Mouse (Mus musculus) liver, embryonic 15.5 days (tissue): ENCODE measurements at regions not wholly inside any gene's neighbourhood (a gene's known extent, or its start where the extent isn't known, plus 50 kb on each side); places are given as distances from the start of the nearest gene placed in this dataset.

Experiments used
- ATAC-seq: fragments of 200-750 bp; cut with Nextera tagmentation; 2 replicates; pipeline ENCODE4 v1.8.0; 2017; ENCODE audit warnings: moderate number of reproducible peaks, mild to moderate bottlenecking, moderate library complexity; ENCODE audit not compliant: insufficient read depth
- H3K27ac ChIP-seq: fragments of 300-500 bp; sonication (generic); replicated peaks from 2 replicates; pipeline ENCODE4 v1.5.1; 2015; ENCODE audit warnings: mild to moderate bottlenecking, inconsistent platforms
- H3K27me3 ChIP-seq: fragments of 300-500 bp; sonication (generic); 2 replicates; pipeline ENCODE4 v1.6.1; 2015; ENCODE audit warnings: mild to moderate bottlenecking, inconsistent platforms
- H3K36me3 ChIP-seq: fragments of 300-500 bp; sonication (generic); replicated peaks from 2 replicates; pipeline ENCODE4 v1.6.1; 2015; ENCODE audit warnings: moderate library complexity, mild to moderate bottlenecking, inconsistent platforms
- H3K4me1 ChIP-seq: fragments of 300-500 bp; sonication (generic); replicated peaks from 2 replicates; pipeline ENCODE4 v1.6.1; 2015; ENCODE audit warnings: inconsistent platforms
- H3K4me2 ChIP-seq: fragments of 300-500 bp; sonication (generic); 2 replicates; pipeline ENCODE4 v1.6.1; 2015; ENCODE audit warnings: moderate library complexity, mild to moderate bottlenecking, inconsistent platforms
- H3K4me3 ChIP-seq: fragments of 300-500 bp; sonication (generic); replicated peaks from 2 replicates; pipeline ENCODE4 v1.5.1; 2015; ENCODE audit warnings: mild to moderate bottlenecking, inconsistent platforms
- H3K9ac ChIP-seq: fragments of 300-500 bp; sonication (generic); 2 replicates; pipeline ENCODE4 v1.6.1; 2015; ENCODE audit warnings: moderate library complexity, mild to moderate bottlenecking, inconsistent platforms
- H3K9me3 ChIP-seq: fragments of 300-500 bp; sonication (generic); replicated peaks from 2 replicates; pipeline ENCODE4 v1.6.1; 2016; ENCODE audit warnings: inconsistent platforms
- WGBS: fragments of 180-500 bp; shearing (Covaris S2); methylation state at CpG from one replicate; pipeline ENCODE4 v1.1.7; 2015; ENCODE audit warnings: mixed read lengths; ENCODE audit not compliant: insufficient replicate concordance; 5-methylcytosine and 5-hydroxymethylcytosine counted together

DNA sequence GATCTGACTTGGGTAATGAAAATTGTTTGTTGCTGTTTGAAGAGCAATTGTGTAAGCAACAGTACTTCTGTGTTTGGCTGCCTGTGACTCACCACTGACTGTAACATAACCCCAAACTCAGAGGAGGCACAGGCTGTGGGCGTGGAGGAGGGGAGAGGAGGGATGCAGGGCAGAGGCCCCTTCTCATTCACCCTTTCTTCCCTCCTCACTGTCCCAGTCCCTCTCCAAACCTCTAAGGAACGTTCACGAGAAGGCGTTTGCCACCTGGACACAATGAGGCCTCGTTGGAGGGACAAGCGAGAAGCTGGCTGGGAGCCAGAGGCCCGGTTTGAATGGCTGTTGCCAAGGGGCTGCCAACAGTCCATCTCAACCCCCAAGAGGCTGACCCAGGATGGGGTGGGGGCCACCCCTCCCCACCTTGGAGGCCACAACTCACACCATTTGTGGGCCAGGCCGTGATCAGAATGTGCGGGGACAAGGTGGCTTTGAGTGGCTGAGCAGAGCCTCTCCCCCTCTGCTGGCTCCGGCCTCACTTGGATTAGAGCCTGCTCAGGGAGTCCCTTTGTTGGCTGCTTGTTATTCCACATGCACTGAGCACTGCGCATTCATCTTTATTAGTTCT is 83.3 kb upstream of the Vps8 start:
- Histone ChIP-seq H3K27ac (no peak overlapping the region; the same call in 1 of the 2 replicates), H3K4me2 (no peak overlapping the region), H3K9ac (no peak overlapping the region), H3K27me3 (peaks cover 4% of the 10 kb centered on the region; the same call in 1 of the 2 replicates), H3K9me3 (no peaks in the 10 kb centered on the region), H3K36me3 (no peaks in the 10 kb centered on the region), H3K4me1 (no peaks in the 10 kb centered on the region), H3K4me3 (no peak overlapping the region)
- ATAC-seq: no peak
- WGBS: 68% methylated on average over 11 of the region's 11 CpGs

DNA sequence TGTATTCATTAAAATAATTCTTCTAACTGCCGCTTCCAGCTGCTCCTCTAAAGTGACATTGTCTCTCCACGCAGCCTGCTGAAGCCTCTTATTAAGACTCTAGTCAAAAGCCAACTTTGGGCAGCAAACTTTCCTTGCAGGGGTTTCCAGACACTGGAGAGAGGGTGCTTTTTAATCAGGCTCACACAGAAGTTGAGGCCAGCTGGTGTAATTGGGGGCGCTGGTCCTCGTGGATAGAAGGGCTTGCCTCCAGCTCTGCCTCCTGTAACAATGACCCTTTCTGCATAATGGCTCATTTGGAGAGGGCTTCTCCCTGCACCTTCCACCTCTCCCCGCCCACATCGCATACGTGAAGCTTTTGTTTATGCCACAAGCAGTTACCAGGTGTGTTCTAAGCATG is 82.8 kb upstream of the Vps8 start:
- 62% methylated on average over 7 of the region's 7 CpGs for WGBS
- Histone ChIP-seq H3K4me1 (no peaks in the 10 kb centered on the region), H3K27me3 (peaks cover 4% of the 10 kb centered on the region; the same call in 1 of the 2 replicates), H3K36me3 (no peaks in the 10 kb centered on the region), H3K4me3 (no peak overlapping the region), H3K4me2 (no peak overlapping the region), H3K9ac (no peak overlapping the region), H3K27ac (no peak overlapping the region), H3K9me3 (no peaks in the 10 kb centered on the region)
- ATAC-seq: no peak

DNA sequence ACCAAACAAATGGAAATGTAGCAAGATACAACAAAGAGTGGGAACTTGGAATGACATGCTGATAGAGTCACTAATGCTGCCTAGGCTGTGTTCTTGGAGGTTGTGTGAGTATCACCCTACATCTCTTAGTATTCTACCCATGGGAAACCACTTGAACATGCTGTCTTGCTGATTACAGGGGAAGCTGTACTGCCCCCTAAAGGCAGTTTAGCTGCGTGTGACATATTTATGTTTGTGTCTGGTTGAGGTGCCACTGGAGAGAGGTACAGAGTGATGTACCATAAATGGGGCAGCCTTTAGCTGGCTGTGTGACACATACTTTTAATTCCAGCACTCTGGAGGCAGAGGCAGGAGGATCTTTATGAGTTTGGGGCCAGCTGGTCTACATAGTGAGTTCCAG is 73.0 kb upstream of the Vps8 start:
- Histone ChIP-seq H3K27ac (no peak overlapping the region), H3K36me3 (no peaks in the 10 kb centered on the region), H3K27me3 (peaks cover 25% of the 10 kb centered on the region; the same call in 1 of the 2 replicates), H3K4me1 (no peaks in the 10 kb centered on the region), H3K4me2 (no peak overlapping the region), H3K4me3 (no peak overlapping the region), H3K9me3 (no peaks in the 10 kb centered on the region), H3K9ac (no peak overlapping the region)
- ATAC-seq: no peak
- WGBS: 38% methylated on average over 1 of the region's 1 CpGs

DNA sequence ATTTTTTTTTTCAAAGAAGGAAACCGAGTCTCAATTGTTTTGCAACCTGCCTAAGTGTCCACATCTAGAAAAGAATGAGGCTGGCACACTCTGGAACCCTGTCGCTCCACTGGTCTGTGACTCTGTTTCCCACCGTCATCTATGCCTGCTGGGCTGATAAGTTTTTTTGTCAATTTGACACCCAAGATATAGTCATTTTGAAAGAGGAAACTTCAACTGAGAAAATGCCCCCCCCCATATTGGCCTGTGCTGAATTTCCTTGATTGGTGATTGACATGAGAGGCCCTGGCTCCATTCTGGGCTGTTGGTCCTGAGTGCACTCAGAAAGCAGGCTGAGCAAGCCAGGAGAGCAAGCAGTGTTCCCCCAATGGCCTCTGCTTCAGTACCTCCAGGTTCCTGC is 71.6 kb upstream of the Vps8 start:
- WGBS: 52% methylated on average over 3 of the region's 3 CpGs

DNA sequence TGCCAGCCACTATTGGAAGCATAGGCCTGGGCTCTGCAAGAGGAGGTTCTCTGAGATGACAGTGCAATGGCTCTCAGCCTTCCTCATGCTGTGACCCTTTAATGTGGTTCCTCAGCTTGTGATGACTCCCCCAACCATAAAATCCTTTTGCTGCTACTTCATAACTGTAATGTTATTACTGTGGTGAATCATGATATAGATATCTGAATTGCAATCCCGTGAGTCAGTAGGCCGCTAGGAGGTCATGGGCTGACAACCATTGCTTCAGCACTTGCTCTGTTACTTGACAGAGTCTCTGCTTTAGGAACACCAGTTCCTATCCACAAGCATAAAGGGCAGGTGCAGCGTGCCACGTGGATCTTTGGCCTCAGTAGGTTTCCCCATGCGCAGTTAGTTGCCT is 69.8 kb upstream of the Vps8 start:
- 60% methylated on average over 5 of the region's 5 CpGs for WGBS
- Histone ChIP-seq H3K4me3 (no peak overlapping the region), H3K9me3 (no peaks in the 10 kb centered on the region), H3K36me3 (no peaks in the 10 kb centered on the region), H3K4me1 (peaks cover 31% of the 10 kb centered on the region), H3K27me3 (peaks cover 20% of the 10 kb centered on the region; the same call in 1 of the 2 replicates), H3K27ac (no peak overlapping the region), H3K9ac (no peak overlapping the region), H3K4me2 (no peak overlapping the region)
- ATAC-seq: no peak

More for the DNA sequence above, 71.6 kb upstream of the Vps8 start:
- no peak overlapping the region for H3K27ac ChIP-seq
- H3K4me1 ChIP-seq: peaks cover 13% of the 10 kb centered on the region
- H3K36me3 ChIP-seq: no peaks in the 10 kb centered on the region
- ATAC-seq: no peak
- H3K4me3 ChIP-seq: no peak overlapping the region
- H3K9me3 ChIP-seq: no peaks in the 10 kb centered on the region
- H3K9ac ChIP-seq: no peak overlapping the region
- no peak overlapping the region for H3K4me2 ChIP-seq
- H3K27me3 ChIP-seq: peaks cover 21% of the 10 kb centered on the region; the same call in 1 of the 2 replicates

DNA sequence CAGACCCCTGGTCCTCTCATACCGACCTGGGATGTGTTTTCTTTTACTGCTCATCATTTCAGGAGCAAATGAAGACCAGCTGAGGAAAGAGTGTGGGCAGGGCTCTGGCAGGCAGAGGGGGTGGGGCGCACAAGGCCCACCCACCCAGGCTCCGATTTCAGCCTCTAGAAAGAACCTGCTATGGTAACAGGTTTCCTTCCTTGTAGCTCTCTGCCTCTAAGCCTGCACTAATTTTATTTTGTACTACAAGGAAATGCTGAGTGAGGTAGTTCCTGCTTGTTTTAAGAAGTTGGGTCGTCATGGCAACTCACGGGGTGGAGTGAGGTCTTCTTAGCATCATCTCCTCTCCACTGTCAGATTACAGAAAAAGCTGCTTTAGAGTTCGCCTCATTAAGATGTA is 69.4 kb upstream of the Vps8 start:
- H3K27me3 ChIP-seq: peaks cover 20% of the 10 kb centered on the region; the same call in 1 of the 2 replicates
- no peak overlapping the region for H3K4me3 ChIP-seq
- 20% methylated on average over 6 of the region's 6 CpGs for WGBS
- no peaks in the 10 kb centered on the region for H3K9me3 ChIP-seq
- peaks cover 35% of the 10 kb centered on the region for H3K4me1 ChIP-seq
- no peak for ATAC-seq
- H3K36me3 ChIP-seq: no peaks in the 10 kb centered on the region
- no peak overlapping the region for H3K27ac ChIP-seq
- H3K9ac ChIP-seq: no peak overlapping the region
- H3K4me2 ChIP-seq: no peak overlapping the region

DNA sequence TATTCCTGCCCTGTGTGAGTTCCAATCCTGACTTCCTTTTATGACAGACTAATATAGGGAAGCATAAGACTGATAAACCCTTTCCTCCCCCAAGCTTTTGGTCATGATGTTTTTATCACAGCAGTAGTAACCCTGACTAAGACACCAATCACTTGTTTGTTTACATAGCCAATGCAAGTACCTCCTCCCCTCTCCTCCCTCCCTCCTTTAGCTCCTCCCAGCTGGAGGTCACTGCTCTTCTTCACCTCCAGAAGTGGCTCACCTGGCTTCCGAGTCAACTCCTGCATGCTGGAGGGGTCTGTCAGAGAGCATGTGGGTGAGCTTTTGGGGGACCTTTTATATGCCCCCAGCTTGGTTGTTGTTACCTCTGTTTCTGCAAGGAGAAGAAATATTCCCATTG is 67.3 kb upstream of the Vps8 start:
- H3K36me3 ChIP-seq: no peaks in the 10 kb centered on the region
- no peak overlapping the region for H3K9ac ChIP-seq
- H3K4me3 ChIP-seq: no peak overlapping the region
- ATAC-seq: 0 out of 2 replicates have a peak, but pooled peaks have one; percentile 4
- H3K27me3 ChIP-seq: peaks cover 20% of the 10 kb centered on the region; the same call in 1 of the 2 replicates
- H3K27ac ChIP-seq: peak overlapping the region; percentile 99
- 73% methylated on average over 1 of the region's 1 CpGs for WGBS
- H3K4me2 ChIP-seq: no peak overlapping the region
- peaks cover 56% of the 10 kb centered on the region for H3K4me1 ChIP-seq
- no peaks in the 10 kb centered on the region for H3K9me3 ChIP-seq

DNA sequence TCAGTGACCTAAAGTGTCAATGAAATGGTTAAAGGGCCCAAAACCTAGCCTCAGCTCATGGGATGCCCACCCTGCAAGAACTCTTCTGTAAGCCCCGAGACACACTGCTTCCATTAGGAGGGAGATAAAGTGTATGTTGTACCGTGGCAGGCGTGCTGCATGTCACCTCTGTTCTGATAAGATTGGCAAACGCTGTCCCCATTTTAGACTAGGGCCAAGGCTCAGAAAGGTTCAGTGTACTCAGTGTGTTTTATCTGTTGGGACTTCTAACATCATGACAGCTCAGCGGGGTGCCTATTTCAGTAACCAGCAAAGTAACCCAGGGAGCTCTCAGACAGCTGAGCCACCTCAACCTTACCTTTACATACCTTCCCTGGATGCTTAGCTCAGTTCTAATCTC is 65.5 kb upstream of the Vps8 start:
- peak overlapping the region; percentile 99 for H3K27ac ChIP-seq
- H3K9me3 ChIP-seq: no peaks in the 10 kb centered on the region
- peaks cover 71% of the 10 kb centered on the region for H3K4me1 ChIP-seq
- WGBS: 8% methylated on average over 5 of the region's 5 CpGs
- peak overlapping the region; percentile 37 for H3K4me3 ChIP-seq
- H3K36me3 ChIP-seq: no peaks in the 10 kb centered on the region
- H3K27me3 ChIP-seq: peaks cover 16% of the 10 kb centered on the region; the same call in 1 of the 2 replicates
- peak overlapping the region; percentile 58 for H3K9ac ChIP-seq
- H3K4me2 ChIP-seq: peak overlapping the region; percentile 69
- peak; percentile 78 for ATAC-seq

DNA sequence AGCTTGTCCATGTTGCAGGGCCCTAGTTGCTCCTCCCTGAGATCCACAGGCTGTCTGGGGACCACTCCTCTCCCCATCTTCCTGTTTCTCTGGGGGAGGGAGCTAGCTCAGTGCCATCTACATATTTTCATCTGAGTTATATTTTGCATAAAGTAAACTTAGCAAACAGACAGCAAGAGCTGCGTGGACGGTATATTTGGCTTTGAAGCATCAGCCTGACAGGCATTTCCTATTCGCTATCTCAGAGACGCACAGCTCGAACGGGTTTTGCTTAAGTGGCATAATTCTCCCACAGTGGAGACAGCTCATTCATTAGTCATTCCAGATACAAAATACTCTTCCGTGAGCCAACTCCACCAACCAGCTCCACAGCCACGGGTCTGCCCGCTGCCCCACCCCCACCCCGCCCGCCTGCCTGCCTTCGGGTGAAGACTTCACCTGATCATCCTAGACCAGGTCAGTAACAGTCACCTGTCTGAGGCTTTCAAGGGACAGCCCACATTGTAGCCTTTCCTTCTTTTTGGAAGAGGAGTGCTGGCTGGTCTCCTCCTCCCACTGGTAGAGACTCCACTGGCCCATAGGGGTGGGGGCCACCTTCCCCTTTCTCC is 64.5 kb upstream of the Vps8 start:
- peak; percentile 17 for ATAC-seq
- no peaks in the 10 kb centered on the region for H3K36me3 ChIP-seq
- no peaks in the 10 kb centered on the region for H3K9me3 ChIP-seq
- H3K4me1 ChIP-seq: peaks cover 76% of the 10 kb centered on the region
- WGBS: 7% methylated on average over 12 of the region's 12 CpGs
- H3K4me3 ChIP-seq: peak overlapping the region; percentile 37
- H3K27ac ChIP-seq: peak overlapping the region; percentile 99
- H3K27me3 ChIP-seq: peaks cover 9% of the 10 kb centered on the region; the same call in 1 of the 2 replicates
- H3K4me2 ChIP-seq: peak overlapping the region; percentile 69
- H3K9ac ChIP-seq: peak overlapping the region; percentile 58

DNA sequence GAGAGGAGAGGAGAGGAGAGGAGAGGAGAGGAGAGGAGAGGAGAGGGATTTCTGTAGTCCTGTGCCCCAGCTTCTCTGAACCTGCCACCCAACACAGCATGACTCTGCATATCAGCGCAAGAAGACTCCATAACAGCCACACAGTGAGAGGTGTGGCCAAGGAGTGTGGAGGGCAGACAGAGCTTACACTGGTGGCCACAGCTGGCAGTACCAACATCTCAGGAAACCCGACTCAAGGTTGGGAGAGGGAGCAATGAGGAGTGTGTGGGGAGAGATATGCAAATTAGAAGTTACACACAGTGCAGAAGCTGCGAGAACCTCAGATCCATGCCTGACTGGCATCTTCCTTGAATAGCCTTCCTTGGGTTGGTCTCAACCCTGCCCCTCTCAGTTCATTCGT is 63.5 kb upstream of the Vps8 start:
- peak; percentile 86 for ATAC-seq
- 16% methylated on average over 4 of the region's 4 CpGs for WGBS
- no peaks in the 10 kb centered on the region for H3K9me3 ChIP-seq
- H3K4me2 ChIP-seq: peak overlapping the region; percentile 69
- peak overlapping the region; percentile 37; the same call in 1 of the 2 replicates for H3K4me3 ChIP-seq
- H3K36me3 ChIP-seq: no peaks in the 10 kb centered on the region
- peak overlapping the region; percentile 99 for H3K27ac ChIP-seq
- H3K9ac ChIP-seq: peak overlapping the region; percentile 58; the same call in 1 of the 2 replicates
- peaks cover 79% of the 10 kb centered on the region for H3K4me1 ChIP-seq
- peaks cover 3% of the 10 kb centered on the region; the same call in 1 of the 2 replicates for H3K27me3 ChIP-seq

DNA sequence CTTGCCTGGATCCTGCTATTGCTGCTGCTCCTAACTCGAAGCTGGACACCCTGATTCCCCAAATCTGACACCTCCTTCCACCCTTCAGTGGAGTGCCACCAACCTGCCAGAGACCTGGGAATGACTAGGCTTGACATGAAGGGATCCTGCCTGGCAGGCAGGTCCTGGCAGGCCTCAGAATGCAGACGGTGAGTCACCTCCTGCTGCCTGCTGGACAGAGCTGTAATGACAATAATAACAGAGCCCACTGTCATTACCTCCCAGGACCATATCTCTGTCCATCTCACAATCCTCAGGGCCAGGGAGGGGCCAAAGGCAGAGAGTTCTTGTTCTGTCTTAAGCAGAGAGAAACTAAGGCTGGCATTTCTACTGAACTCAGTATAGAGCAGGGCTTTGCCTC is 61.5 kb upstream of the Vps8 start:
- Histone ChIP-seq H3K4me3 (no peak overlapping the region), H3K9me3 (no peaks in the 10 kb centered on the region), H3K9ac (no peak overlapping the region), H3K27ac (peak overlapping the region; percentile 99), H3K27me3 (no peaks in the 10 kb centered on the region), H3K36me3 (no peaks in the 10 kb centered on the region), H3K4me1 (peaks cover 68% of the 10 kb centered on the region), H3K4me2 (no peak overlapping the region)
- 40% methylated on average over 2 of the region's 2 CpGs for WGBS
- no peak for ATAC-seq
